Mouse (Mus musculus) cerebellum, adult (tissue): Measurements from ENCODE around the gene Cul3.

ENCODE experiments used
- ATAC-seq: cut with Nextera tagmentation; 2 replicates; pipeline ENCODE4 v1.9.2; 2017; ENCODE audit warnings: mild to moderate bottlenecking, moderate library complexity, mixed read lengths; ENCODE audit not compliant: insufficient number of reproducible peaks, low FRiP score, low TSS enrichment

Cul3 gene

DNA sequence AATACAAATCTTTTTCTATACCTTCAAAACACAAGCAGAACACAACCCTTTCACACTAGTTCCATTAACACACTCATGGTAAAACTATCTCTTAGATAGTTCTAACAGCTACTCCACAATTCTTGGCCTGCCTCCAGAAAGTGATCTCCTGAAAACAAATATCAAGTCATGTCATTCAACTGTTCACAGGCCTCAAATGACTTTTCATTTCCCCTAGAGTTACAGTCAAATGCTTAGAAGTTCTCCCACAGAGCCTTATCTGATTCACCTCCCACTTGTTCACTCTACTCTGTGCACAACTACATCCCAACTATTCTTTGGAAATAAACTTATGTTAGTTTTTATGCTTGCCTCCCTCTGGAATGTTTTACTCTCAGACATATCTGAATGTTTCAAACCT is 15.9 kb downstream of the Cul3 start:
- ATAC-seq, result no peak

DNA sequence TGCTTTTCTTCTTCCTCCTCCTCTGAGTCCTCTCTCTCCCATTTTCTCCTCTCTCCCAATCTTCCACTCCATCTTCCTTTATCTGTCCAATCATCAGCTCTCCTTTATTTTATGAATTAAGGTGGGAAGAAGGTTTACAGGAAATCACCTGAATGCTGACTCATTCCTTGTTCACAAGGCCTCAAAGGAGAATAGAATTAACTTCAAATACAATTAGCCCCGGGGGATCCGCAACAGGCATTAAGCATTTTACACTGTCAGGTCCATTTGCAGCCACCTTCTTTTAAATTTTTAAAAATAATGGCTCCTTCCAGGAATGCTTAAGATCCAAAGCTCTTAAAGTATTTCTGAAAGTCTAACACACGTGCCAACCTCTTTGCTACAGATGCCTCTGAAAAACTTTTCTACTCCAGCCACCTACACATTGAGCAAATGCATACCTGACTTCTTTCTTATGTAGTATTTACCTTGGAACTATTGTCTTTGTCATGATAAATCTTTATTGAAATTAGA is 24.7 kb downstream of the Cul3 start:
- no peak for ATAC-seq

DNA sequence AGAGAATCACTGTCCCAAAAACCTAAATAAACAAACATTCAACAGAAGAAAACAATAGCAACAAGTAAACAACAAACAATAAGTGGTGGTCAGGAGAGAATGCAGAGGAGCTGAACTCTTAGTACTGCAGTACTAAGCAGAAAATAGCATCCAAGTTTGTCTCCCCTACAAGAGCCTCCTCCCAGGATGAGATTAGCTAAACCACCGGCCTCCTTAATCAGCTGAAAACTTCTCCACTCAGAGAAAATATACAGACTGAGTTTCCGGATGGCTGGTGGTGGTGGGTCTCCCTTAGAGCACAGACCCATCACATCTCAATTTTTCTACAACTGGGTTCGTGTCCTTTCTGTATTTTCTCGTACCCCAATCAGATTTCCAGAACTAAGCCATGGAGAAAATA is 47.0 kb downstream of the Cul3 start:
- no peak for ATAC-seq

DNA sequence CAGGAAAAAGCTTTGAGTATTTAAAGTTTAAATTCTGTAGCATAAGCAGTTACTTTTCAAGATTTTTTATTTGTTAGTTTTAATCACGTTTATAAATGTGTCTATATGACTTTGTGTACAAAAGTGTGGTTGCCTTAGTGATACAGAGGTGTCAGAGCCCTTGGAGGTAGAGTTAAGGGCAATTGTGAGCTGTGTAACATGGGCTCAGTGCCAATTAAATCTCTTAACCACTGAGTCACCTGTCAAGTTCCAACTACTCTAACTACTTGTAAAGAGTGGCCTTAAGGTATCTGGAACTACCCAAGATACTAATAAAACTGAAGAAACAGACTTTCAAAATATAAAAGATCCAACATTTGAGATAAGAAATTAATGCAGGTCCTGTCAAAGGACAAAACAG is 61.5 kb downstream of the Cul3 start:
- ATAC-seq, result no peak

DNA sequence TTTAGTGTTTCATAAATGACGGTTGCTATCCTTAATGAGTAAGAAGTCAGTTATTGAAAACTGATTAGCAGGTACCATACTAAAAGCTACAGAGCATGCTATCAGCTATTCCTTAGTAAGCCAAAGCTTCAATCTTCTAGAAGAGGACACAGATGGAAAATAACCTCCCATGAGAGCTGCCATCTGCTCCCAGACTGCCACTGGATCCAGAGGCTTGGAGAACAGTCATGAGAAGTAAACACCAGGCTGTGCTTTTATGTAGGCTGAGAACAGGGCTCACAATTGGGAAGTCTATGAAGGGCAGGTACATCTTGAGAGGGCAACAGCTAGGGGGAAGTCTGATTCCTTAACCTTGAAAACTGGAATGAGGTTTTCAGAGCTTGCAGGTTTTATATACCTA is 79.8 kb downstream of the Cul3 start:
- no peak for ATAC-seq

DNA sequence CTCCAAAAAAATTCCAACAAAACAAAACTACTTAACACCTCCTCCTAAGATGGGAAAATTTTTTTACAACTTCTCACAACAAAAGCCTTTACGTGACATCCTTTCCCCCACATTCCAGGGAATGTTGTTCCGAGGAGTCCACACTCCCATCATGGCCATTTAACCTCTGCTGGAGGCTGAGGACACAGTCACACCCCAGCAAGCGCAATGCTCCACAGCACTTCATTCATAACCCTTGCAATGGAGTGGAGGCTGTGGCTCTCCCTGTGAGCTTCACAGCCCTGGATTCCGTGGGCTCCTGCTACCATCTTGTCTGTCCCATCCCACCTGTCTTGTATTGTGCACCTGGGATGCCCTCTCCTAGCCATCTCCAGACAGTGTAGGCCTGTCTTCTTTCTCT is 81.6 kb downstream of the Cul3 start:
- no peak for ATAC-seq

DNA sequence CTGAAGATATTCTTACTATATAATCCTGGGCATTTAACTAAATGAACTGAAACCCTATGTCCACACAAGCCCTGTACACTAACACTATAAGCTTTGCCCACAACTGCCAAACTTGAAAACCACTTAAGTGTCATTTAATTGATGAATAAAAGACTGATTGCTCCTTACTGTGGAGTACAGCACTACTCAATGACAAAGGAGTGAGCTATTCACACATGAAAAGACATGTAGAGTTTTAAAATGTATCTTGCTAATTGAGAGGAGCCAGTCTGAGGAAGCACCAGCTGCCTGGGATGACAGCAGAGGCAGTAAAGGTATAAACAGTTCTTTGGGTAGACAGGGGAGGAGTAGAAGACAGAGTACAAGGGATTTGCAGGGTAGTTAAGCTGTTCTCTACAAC is 87.0 kb downstream of the Cul3 start:
- no peak for ATAC-seq

DNA sequence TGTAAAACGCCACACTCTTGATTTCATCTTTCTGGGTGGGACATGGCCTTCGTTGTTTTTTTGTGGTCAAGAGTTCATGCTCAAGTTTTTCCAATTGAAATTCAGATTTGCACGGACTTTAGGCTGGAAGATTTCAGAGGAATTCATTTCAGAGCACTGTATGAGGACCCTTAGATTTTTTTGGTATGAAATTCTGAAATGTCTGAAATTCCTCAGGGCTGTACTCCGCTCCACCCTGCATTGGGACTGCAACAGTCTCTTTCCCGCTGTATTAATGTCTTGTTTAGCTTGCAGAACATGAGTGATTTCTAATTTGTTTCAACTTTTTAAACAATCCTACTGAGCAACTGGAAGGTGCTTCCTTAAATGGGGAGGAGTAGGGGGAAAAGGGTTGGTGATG is 90.0 kb downstream of the Cul3 start:
- ATAC-seq, result no peak

DNA sequence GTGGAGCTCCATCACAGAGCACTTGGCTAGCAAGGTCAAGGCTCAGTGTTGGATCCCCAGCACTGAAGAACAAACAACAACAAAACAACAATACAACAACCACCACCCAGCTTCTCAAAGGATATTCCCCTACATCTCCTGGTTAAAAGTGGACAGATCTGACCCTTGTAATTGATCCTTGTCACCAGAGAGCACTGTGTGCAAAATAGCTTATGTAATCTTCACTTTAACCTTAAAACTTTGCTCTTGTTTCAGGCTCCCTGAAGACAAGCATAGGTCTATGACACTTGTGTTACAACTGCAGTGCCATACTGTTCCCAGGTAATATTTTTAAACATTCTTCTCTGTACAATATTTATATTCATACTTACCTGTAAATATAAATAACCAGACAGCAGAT is 93.1 kb downstream of the Cul3 start:
- no peak for ATAC-seq

DNA sequence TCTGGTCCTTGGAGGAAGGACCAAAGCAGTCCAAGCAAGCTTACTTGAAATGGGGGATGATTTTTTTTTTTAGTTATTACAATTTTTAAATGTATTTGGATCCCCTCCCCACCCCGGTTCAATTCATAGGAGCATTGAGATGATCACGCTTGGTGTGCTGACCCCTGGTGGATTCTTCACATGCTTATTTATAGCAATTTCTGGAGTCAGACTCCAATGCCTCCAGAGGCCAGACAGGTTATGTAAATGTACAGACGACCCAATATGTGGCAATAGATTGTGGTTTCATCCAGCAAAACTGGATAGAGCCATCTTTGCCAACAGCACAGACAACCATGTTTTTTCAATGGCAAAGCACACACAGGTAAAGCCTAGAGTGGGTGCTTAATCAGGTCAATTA is 96.2 kb downstream of the Cul3 start:
- ATAC-seq, result no peak

DNA sequence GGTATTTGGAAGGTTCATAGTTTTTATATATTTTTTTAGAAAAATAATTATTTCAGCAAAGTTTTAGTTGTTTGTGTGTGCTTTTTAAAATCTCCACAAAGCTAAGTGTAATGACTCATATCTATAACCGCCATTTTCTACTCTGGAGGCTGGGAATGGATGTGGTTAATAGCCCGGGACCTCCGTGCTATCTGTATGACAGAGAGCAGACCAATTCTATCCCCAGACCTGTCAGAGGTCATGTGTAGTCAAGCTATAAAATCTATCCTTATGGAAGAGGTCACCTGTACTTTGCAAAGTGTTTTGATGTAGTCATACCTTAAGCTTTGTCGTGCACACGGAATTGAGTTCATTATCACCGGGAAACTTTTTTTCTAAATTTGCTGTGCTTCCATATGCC is 98.7 kb downstream of the Cul3 start:
- ATAC-seq, result no peak

DNA sequence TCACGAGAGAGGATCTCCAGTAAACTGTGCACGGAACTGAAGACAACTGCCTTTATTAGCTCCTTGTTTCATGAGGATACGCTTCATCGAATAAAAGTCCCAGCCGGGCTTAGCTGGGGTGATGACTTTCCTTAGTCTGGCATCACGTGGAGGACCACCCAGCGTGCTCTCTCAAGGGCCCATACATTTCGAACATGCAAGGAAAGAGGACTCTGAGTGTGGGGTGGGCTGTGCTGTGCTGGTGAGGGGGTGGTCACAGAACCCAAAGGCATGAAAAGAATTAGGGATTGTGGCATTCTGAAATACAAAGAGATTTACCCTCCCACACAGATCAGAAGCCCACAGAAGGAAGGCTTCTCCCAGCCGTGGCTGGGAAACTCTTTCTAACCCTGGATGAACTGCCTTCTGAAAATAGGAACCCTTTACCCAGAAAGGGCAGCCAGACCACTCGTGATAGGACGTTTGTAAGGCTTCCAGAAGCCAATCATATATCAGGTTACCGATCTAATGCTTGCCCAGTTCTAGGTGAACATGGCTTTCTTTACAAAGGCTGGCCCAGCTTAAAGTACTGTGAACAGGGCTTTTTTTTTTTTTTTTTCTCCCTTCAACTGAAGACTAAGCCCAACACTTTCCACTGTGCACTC is 100.1 kb downstream of the Cul3 start:
- ATAC-seq, result no peak

DNA sequence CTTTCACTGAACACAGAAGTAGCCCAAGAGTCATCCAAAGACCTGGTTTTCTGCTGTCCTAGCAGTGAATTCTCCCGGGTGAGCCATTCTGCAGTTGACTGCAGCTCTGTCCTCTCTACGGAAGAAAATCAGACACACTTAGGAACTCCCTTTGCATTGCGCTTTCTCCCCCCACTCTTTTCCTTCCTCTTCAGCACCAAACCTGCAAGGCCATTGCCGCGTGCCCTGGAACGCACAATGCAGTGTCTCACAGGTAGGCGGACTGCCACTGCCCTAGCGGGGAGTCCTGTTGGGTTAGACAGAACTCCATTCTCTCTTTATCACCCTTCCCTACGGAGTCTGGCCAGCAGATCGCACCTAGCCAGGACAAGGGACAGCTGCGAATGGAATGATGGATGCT is 100.8 kb downstream of the Cul3 start:
- ATAC-seq, result no peak

DNA sequence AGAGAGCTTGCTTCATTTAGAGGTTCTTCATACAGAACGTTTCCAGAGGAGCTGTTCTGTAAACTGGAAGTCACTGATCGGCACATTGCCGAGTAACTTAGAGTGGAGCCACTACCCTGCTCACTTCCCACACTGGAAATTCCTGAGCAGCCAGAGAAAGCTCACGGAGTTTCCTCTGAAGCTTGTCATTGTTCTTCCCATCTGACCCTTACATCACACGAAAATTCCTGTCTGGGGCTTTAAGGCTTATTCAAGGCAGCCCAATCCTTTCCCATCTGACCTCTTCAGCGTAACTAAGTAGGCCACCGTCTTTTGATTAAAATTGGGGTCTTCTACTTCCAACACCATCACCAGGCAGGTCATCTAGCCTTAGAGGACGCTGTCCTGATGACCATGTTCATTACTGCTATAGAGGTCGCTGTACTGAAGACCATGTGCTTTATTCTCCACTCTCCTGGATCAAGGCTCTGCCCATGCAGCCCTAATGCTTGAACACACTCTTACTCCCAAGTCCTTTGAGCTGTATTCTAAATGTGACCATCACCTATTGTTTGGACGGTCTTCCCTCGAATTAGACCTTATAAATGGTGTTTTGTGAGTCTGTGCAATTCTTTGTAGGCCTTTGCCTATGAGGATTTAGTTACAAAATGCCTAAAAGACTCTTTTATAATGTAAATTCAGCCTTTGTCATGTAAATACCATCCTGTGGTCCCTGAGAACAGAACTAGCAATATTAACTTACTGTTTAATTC is 103.2 kb downstream of the Cul3 start:
- ATAC-seq, result no peak

DNA sequence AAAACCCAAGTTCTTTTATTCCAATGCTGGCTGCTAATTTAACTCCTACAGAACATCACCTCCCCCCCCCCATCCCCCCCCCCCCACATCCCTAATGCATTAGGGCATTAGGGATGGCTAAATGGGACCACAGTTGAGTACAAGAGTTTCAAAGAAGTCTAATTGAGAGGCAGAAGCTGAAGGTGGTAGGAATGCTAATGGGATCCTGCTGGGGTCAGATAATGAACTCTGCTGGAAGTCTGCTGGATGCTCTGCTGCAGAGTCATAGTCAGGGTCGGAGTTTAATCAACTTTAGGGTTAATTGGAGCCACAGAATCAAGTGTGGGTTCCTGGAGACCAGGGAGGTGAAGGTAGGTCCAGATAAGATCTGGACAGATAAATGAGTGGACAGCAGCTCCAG is 104.2 kb downstream of the Cul3 start:
- ATAC-seq, result no peak

DNA sequence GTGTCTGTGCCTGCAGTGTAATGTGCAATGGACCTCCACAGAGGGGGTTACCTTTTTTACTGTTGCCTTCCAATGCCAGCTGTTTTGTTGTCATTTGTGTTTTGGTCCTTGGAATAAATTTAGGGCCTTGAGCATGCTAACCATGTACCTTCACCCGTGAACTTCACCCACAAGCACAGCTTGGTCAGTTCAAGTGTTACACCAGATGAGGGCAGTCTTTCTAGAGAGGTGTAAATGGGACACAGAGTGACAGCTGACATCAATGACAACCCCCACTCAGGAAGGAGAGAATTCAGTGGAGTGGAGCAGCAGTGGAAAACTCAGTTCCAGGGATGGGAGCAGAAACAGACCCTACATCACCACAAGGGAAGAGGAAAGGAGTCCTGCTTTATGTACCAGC is 109.7 kb downstream of the Cul3 start:
- no peak for ATAC-seq

DNA sequence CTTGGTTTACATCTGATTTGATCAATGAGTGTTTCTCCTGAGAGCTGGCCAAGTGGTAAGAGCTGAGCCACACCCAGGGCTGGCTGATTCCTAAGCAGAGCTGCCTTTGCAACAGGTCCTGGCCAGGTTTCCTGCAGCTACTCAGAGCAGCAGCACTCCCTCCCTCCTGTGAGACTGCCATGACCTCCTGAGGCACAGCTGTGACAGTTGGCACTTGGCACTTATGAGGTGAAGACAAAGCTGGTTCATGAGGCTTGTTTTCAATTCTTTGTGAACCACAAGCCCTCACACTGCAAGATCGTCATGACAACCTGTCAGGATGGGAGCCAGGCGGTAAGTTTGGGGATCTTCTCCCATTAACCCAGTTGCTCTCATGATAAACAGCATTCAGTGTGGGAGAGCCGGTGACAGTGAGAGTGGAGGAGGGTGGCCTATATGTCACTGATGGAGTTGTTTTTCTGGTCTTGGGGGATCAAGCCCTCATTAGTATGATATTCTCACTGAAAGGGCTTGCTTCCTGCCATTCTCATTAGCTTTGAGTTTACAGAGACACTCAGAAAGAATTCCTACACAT is 115.4 kb downstream of the Cul3 start:
- no peak for ATAC-seq

DNA sequence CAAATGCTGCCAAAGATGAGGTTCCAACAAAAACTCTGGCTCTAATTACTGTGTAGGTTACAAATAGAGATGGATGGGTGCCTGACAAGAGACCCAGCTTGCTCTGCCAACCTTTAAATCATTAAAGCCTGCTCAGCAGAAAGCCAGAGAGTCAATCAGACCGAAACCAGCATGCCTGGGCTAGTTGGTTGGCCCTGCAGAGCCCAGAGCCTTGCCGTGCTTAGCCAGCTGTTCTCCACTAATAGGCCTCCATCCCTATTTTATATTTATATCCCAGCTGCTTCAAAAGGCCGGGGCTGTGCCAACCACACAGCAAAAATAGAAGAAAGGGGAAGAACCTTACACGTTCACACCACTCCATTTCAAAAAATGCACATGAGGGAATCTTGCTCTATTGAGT is 119.1 kb downstream of the Cul3 start:
- ATAC-seq, result no peak

DNA sequence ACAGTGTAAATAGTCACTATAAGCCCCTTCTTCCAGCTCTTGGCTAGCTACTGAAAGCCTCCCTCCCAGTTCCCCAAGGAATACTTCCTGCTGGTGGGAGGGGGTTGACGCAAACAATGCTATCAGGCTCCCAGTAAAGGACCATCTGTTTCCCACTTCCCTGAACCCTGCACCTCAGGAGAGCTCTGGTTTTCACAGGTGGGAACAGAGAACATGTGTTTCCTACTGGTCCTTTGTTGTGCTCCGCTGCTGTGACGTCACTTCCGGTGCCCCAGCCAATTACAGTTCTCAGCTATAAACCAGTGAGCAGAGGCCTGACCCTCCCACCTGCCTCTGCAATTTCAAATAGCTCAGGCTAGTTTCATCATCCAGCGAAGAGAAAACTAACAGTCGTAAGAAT is 122.0 kb downstream of the Cul3 start, which contains the start of gene Fam124b:
Gene Fam124b (minus strand): TSS at position 206 of the 400 bp plus-strand sequence.
- ATAC-seq, result no peak
